Mouse (Mus musculus) lung, postnatal 14 days (tissue): ENCODE results near the gene Sardh.
A peak's percentile ranks its signal among the peaks of the same experiment; 100 is the strongest.

Source experiments
- DNase-seq: peaks from one replicate; pipeline ENCODE4 v3.0.0; 2021

Gene Sardh

DNA sequence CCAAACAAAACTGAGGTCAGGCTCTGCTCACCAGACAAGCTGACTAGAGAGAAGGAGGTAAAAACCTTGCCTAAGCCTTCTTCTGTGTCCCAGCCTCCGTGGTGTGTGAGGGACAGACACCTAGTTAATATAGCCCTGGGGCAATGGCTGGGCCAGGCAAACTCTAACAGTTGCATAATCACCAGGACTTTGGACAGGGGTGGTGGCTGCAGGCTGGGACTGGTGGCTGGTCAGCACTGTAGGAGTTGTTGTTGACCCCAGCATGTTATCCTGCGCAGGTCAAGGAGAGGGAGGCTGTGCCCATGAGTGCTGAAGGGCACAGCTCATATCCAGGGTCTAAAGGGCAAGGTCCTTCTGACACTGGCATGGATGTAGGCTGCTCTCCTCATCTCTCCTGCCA lies at the start of gene Sardh:
TSS of gene Sardh (minus strand) at position 127 of the 400 bp plus-strand sequence.
- no peak for DNase-seq

DNA sequence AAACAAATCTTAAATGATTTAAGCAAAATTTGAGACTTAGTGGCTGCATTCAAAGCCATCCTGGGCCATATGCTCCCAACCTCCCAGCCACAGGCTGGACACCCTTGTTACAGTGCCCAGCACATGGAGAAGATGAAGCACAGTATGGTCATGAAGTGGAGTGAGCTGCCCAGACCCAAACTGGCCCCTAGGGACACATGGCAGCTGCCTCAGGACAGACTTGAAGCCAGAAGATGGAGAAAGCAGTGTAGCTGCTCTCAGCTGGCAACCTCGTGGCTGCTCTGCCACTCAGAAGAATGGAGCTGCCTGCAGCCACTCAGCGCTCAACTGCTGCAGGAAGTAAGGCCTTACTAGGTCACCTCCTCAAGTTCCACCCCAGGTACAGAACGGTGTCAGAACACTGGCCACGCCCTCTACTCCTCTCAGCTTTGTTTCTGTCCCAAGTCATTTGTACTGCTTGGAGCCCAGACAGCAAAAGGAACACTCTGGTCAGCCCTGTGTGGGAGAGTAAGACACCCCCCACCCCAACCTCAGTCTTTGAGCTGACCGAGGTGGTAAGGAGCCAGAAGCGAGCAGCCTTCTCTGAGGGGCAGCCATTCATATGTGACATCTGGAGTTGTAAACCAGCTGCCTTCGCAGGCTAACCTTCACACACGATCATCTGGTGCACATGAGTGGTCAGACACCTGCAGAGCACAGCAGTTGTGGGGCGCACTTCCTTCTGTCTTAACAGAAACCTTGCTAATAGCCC lies 48.7 kb upstream of the Sardh start:
- DNase-seq, result no peak

DNA sequence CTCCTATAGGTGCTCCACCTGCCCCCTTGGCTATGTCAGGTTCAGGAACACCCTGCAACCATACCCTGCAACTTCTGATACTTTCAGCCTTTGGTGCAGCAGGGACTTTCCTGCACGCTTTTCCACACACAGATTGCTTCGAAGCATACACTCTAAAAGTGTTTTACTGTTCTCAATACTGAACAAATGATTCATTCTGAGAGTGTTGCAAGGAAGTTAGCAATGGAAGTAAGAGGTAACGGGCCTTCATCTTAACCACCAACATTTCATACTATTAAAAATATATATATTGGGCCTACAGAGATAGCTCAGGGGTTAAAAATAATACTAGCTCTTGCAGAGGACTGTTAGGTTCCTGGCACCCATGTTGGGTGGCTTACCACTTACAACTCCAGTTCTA lies 46.6 kb upstream of the Sardh start:
- no peak for DNase-seq

DNA sequence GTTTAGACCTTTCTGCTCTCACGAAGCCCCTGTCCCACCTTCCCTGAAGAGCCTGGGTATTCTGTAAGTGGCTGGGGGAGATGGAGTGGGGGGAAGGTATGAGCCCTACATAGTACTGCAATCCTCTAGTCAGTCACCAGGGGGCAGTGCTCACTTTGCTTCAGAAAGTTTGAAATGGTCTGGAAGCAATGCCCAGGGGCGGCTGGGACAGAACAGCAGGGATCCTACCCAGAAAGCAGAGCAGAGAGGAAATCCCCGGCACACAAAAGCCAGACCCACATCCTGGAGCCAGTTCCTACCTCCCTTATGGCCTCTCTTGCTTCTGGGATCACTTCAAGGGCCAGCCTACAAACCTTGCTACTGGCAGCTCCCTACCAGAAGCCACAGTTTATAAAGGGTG lies 40.9 kb upstream of the Sardh start:
- DNase-seq, result peak; percentile 90

DNA sequence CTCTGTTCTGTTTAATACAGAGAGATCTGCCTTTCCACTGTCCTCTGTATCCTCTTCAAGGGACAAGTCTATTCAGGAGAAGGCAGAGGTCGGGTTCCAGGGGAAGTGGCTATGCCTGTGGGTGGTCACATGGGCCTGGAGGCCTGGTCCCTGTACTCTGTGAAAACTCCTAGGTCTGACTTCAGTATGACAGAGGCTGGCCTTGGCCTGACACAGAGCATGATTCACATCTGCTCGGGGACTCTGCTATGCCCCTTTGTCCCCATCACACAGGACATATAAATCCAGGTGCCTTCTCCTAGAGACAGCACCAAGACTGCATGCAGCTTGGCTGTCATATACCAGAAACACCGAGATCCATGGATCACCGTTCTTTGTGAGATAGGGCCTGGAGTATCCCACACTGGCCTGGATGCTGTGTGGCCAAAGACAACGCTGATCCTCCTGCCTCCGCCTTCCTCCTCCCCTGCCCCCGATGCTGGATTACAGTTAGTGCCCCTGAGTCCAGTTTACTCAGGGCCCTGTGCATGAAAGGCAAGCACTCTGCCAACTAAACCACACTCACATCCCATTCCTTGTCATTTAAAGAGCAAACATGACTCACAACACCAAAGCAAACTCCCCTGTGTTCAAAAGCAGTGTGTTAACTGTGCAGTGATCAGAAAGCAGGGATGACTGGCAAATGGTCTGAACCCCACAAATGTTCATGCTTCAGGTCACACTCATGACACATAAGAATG lies 39.0 kb upstream of the Sardh start:
- DNase-seq, result no peak

DNA sequence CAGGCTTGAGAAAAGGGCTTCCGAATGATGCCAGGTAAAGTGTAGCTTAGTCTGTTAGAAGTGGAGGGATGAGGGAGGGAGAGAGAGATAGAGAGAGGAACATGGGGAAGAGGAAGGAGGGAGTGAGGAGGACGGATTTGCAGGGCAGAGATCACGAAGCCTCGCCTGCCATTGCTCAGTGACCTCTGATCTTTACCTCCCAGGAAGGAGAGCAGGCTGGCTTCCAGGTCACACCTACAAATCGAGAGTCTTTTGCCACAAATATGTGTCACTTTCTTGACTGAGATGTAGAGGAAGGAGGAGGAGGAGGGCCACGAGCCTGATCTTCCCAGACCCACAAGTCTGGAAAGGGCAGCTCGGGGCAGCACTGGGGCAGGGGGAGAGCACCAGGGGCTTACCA lies 36.3 kb upstream of the Sardh start:
- DNase-seq, result no peak

DNA sequence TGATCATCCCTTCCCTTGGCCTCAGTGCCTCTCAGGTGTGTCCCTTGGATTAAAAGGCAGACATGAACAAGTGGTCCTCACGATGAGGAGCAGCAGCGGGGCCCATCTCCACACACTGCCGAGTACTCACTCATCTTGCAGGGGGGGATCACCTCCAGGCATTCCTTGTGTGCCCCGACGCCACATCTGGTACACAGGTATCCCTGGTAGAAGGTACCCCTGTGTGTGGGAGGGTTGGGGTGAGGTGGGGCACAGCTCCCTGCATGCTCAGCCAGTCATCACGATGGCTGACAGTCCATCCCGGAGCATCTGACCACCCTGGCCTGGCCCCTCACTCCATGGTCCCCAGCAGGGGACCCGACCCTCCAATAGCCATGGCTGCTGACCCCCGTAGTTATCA lies 33.6 kb upstream of the Sardh start:
- no peak for DNase-seq

DNA sequence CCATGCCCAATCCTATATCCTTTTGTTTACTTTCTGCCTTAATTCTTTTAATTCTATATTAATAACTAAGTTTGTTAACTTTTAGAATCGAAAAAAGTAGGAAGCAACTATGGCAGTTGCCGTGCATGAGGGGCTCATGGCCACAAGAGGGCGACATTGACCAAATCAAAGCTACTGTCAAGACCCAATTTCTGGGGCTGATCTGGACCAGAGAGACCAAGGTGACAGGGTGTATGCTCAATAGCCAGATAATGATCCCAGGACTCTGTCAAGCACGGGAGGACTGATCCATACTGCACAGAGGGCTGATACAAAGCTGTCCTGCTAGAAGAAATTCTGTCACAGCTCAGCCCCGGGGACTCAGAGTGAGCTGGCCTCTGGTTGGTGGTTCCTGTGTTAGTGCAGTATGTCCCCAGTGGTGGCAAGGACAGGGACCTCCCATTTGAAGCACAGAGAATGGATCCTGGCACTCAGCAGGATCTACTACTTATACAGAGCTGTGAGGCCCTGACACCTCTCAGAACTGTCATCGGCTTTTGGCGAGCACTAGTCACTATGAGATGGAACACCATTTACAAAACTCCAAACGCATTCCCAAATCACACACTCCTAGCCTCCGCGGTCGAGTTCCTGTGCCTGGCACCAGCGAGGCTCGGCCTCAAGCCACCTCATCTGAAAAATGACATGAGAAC lies 32.9 kb upstream of the Sardh start:
- peak; percentile 83 for DNase-seq

DNA sequence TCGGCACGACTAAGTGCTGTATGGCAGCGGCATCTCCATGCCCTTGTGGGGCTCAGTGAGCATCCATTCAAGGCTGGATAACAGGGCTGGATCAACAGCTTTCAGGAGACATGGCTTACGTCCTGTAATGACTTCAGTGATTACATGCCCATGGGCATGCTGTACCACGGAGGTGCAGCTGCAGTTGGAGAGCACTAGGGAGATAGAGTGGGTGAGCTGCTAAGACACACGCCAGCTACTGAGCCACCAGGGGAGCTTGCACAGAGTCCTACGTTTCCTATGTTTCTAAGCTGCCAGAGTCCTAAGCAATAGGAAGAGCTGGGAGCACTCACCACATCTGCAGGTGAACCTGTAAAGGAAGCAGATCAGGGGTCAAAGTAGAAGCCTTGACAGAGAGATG lies 30.7 kb upstream of the Sardh start:
- no peak for DNase-seq

DNA sequence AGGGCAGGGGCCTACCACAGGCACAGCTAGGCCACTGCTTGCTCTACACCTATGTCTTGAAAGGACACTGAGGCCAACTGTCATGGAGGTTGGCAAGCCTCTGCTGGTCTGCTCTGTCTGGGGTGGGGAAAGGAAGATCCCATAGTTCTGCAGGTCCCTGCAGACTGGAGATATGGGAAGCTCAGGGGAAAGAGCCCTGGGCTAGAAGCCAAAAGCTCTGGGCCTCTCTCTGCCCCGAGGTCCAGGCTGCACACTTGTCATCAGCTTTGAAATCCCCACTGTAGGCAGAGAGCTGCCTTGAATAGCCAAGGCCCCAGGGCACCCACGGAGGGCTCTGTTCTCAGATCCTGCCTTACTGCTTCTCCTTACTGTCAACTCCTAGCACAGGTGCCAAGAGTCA lies 20.2 kb upstream of the Sardh start:
- DNase-seq, result no peak

DNA sequence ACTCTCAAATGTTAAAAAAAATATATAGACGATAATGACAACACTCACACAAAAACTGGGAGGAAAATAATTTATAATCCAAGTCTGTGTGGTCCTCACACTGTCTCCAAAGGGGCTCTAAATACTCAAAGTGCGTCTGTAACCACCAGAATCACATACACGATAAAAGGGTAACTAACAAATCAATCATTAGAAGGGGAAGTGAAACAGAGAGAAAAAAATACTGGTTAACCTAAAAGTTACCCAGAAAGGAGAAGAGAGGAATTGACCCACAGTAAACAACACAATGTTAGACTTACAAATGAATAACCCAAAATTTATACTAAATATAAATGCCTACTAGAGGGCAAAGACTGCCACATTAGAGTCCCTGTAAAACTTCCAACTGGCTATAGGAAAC lies 17.7 kb upstream of the Sardh start:
- DNase-seq, result no peak

DNA sequence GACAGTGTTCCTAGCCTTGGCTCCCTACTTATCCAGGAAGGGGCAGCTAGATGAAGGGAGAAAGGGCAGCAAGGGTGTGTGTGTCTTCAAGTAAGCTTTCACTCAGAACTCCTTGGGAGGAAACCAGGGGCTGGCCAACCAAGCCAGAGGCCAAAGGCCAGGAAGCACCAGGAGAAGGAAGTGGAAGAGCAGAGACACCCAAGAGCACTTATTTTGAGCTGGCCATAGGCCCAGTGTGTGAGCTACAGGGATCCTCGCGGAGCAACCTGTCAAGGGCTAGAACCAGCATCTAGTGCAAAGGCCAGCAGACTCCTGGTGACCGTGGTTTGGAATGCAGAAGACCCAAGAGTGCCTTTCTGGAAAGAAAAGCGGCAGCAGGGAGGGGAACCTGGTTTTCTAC lies 14.8 kb upstream of the Sardh start:
- DNase-seq, result no peak

DNA sequence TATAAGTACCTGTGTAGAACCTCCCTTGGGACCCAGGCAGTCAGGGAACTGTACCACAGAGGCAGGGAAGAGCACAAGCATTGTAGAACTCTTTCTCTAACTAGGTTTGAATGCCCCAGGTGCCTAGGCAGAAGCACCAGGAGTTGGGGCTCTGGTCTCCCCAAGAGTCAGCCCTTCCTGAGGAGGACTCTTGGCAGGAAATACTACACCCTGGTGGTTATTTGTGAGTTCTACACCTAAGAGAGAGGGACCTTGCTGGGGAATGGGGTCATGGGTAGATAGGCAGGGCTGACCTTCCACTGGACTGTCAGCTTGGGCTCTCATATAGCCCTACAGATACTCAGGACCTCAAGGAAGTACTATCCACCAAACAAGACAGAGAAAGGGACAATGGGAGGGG lies 3.3 kb upstream of the Sardh start:
- DNase-seq, result no peak

DNA sequence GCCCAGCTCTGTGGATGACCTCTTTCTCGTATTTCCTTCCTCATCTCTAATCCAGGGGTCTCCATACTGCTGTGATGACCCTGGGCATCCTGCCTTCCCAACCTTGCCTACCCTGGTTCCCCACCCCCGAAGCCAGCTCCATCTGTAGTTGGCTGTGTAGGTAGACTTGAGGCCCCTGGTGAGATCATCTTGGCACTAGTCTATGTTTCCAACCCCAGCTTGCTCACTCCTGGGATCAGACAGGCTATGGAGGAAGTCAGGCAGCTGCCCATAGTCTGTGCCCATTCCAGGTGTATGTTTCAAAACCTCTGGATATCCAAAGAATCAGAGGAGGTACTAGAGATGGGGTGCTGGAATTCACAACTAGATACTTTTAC lies 662 bp downstream of the Sardh start:
- DNase-seq, result no peak

DNA sequence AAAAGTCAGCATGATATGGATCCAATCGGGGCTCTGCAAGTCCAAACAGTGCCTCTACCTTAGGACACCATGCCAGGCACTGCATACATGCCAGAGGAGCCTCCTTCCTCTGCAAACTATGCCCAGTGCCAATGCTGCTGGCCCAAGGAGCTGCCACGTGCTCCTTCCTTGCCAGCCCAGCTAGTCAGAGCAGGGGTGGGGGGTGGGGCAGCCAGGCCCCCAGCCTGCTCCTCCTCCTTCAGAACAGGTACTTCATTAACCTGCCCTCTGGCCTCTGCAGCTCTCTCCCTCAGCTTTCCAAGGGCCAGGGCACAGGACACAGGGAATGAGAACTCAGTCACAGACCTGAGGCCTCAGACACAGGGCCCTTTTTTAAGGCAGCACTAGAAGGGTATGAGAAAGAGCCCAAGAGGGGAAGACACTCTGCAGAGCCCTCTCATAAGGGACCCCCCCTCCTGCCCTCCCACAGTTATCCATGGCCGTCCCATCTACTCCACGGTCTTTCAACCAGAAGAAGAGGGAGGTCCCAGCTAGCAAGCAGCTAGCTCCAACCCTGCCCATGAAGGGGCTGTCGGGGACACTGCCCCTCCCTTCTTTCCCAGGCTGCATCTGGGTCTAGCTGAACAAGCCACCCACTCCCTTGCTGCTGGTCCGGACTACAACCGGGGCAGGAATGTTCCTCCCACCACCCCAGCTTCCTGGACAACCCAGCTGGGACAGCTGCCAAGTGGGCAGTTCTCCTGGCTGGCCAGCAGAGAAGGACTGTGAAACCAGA lies 1.2 kb downstream of the Sardh start:
- DNase-seq, result peak; percentile 91

DNA sequence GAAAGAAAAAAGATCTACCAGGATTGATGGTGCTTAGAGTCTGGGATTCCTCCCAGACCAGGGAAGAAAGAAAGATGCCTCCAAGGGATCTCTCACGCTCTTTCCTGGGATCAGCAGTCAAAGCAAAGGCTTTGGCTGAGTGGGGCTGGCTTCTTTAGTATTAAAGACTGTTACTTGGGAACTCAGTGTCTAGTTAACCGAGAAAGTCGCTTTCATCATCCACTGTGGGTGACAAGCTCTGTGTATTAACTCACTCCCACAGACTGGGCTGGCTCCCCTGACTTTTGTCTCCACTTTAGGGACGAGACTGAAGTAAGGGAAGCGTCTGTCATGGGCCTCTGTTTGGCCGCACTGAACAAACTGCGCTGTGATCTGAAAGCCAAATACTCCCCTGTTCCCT lies 2.2 kb downstream of the Sardh start:
- no peak for DNase-seq

DNA sequence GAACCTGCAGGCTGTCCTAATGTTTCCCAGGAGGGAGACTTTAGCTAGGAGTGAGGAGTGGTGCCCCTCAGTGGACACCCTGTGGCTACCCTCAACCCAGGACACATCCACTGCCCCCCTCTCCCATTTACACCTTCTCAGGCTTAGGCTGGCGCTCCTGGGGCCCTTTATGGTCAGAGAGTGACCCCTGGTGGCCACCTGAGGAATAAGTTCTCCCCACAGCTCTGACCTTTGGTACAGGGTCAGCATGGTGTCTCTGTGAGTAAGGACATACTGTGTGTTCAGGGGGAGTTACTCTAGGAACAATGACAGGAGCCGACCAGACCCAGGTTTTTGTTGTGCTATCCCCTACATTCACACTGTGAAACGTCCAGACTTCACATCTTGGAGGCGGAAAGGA lies 10.8 kb downstream of the Sardh start:
- peak; percentile 78 for DNase-seq

DNA sequence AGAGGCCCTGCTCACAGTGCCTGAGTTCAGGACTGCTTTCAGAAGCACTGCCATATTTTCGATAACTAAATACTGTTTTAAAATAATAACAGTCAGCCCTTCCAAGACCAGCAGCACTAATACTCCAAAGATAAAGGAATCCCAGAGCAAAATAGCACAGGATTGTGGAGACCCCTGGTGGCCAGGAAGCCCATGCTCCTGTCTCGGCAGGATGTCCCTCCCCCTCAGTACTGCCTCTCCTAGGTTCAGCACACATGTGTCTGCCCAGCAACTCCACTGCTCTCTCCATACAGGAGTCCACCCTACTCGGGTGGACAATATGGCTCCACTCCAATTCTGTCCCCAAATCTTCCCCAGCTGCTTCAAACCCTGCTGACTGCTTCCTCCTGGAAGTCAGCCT lies 12.4 kb downstream of the Sardh start:
- peak; percentile 81 for DNase-seq

DNA sequence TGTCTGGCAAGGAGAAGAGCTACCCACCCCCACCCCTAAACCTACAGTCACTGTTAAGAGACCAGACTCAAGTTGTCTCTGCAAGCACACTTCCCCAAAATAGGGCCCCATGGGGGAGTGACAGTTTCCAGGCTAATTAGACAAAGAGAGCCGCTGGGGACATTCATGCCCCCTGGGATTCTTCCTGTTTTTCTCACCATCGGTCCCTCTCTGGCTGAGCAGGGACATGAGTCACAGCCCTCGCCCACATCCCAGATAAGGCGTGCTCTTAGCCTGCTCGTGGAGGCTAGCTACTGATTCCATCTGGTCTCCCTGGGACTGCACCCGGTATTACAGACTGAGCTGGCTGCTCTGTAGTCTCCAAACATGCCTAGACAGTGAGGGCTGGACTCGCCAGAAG lies 15.8 kb downstream of the Sardh start:
- peak; percentile 25 for DNase-seq

DNA sequence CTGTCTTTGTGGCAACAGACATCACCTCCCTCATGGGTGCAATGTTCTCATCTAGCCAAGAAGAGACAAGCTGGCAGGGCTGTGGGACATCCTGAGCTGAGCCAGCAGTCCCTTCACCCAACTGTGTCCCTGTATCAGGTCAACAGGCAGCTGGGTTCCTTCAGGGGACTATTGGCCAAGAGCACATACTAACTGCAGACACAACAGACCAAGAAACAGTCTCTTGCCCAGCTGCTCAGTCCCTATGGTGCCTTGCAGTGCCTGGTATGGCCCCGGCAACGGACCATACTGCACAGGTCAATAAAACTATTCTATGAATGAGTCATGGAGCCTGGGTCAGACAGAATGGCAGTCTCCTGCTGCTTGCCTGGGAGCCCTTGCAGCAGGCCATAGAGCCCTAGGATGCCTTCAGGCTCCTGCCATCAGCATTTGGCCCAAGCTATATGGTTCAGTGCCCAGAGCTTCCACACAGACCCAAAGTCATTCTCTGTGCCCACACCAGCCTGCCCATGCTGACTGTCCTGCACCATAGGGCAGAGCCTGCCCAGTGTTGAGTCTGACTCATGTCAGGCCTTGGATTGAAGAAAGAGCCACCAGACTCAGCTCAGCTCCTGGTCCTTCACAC lies 18.5 kb downstream of the Sardh start:
- peak; percentile 41 for DNase-seq

DNA sequence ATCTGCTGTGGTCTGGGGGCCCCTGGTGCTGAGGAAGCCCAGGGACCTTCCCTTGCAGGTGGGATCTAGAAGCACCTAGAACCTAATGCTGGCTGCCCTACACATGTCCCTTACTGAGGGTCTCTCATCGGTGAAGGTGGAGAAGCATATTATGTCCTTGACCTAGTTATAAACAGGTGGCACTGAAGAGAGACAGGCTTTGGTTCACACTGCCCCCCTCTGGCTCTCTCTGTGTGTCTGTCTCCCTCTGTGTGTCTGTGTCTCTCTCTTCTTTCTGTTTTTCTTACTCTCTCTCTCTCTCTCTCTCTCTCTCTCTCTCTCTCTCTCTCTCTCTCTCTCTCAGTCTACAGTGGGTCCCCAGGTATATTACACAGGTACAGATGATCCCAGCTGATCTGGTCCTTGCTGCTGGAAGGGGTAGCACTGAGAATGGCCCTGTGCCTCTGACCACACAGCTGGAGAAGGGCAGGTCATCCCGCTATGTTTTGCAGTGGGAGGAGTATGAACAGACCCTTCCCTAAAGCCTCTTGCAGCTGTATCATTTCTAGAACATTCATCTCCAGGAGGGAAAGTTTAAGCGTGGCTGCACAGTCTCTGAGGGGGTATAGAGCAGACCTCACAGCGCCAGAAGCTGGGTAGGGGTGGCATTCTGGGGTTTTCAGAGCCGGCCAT lies 19.2 kb downstream of the Sardh start:
- DNase-seq, result no peak

DNA sequence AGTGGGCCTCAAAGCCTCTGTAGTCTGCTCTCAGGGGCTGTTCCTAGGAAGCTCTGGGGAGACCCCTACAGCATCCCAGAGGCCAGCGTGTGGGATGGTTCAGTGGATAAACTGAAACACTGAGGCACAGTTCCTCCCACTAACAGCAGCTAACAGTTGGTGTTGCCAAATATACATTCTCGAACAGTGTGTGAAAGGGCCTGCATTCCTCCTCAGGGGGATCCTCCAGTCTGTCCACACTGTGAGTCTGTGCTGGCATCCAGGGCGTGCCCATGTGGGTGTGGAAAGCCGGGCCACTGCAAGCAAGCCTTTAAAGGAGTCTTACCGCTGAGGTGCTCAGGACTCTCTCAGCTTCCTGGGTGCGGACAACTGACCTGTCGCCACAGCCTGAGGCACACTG lies 21.6 kb downstream of the Sardh start:
- DNase-seq, result no peak
